Mouse (Mus musculus) brain, adult 2 months (tissue): ENCODE data around the gene Bax.

Experiments
- DNase-seq: peaks from one replicate; pipeline ENCODE4 v3.0.0; 2011; ENCODE audit warnings: low read depth, low spot score

Bax gene

DNA sequence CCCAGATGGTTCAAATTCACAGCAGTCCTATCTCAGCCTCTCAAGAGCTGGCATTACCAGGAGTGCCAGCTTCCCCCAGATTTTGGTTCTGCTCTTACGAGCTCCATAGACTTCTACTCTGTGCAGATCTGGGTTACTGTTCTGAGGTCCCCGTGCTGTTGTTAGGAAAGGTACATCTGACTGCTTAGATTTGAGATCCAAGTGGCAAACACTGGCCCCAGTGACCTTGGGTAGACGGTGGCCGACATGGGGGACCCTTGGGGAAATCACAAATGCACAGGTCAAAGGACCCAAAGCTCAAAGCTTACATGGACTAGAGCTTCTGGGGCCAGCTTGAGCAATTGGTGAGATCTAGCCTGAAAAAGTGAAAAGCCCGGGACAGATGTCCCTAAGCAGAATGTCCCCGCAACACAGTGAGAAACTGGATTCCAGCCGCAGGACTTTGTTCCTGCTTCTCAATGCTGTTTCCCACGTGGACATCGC, 9.9 kb downstream of the Bax start:
- DNase-seq: no peak

DNA sequence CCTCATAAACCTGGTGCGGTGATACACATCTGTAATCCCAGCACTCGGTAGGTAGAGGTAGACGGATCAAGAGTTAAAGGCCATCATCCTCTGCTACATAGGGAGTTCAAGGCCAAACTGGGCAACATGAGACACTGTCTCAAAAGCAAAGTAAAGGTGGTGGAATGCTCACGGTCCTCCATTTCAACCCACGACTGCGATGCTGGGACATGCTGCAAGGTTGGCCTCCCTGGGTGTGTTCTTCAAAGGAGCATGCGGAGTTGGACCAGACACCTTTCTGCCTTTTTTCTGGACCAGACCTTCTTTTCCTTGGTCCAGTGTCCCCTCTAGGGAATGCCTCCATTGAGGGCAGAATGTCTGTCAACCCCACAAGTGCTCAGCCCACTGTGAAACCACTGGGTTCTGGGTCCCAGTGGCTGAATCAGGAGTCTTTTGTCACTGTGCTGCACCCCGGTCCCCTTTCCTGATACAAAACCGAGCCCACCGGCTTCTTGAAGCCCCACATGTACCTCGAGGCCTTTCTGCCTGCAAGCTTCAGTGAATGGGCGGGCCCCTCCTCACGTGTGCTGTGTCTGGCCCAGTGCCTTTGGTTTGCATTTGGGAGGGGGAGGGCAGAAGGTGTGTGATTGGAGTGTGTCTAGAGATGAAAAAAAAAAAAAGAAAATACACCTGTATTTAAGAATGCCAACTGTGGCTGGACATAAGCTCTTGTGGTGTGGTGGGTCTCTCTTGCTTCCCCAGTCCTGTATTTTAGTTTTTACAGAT, 10.6 kb downstream of the Bax start:
- DNase-seq: no peak

DNA sequence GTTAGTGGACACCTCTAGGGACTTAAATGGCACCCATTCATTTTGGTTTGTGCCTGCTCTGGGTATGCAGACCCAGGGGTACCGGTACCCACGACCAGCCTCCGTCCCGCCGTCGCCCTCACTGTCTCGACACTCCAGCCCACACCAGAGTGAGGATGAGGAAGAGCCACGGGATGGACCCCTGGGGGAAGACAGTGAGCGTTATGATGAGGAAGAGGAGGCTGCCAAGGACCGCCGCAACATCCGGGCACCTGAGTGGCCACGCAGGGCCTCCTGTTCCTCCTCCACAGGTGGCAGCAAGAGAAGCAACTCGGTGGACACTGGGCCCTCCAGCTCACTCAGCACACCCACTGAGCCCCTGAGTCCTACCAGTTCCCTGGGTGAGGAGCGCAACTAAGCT, 11.7 kb downstream of the Bax start:
- no peak for DNase-seq

DNA sequence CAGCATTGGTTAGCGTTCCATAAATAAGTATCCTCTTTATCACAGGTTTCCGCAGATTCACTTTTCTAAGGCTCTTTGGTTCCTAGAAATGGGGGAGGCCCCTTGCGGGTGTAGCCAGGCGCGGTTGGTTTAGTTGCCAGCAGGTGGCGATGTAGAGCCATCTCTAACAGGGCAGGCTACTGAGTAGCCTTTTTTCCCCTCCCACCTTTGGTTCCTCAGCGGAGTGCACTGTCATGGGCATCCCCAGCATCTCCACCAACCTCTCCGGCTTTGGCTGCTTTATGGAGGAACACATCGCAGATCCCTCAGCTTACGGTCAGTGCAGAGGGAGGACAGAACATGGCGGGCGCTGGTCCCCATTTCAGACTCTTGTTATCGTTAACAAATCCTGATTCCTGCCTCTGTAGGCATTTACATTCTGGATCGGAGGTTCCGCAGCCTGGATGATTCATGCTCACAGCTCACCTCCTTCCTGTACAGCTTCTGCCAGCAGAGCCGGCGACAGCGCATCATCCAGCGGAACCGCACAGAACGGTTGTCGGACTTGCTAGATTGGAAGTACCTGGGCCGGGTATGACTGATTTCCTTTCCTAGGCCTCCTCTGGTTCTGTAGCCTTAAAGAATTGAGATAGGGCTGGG, 15.2 kb downstream of the Bax start:
- peak; percentile 93 for DNase-seq

DNA sequence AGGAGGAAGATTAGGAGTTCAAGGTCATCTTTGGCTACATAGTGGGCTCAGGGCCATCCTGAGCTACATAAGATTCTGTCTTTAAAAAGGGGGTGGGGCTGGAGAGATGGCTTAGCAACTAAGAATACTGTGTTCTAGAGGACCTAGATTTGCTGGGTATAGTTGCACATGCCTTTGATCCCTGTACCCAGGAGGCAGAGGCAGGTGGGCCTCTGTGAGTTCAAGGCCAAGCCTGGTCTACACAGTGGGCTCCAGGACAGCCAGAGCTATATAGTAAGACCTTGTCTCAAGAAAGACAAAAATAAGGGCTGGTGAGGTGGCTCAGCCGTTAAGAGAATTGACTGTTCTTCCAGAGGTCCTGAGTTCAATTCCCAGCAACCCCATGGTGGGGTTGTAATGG, 16.7 kb downstream of the Bax start:
- DNase-seq: no peak

DNA sequence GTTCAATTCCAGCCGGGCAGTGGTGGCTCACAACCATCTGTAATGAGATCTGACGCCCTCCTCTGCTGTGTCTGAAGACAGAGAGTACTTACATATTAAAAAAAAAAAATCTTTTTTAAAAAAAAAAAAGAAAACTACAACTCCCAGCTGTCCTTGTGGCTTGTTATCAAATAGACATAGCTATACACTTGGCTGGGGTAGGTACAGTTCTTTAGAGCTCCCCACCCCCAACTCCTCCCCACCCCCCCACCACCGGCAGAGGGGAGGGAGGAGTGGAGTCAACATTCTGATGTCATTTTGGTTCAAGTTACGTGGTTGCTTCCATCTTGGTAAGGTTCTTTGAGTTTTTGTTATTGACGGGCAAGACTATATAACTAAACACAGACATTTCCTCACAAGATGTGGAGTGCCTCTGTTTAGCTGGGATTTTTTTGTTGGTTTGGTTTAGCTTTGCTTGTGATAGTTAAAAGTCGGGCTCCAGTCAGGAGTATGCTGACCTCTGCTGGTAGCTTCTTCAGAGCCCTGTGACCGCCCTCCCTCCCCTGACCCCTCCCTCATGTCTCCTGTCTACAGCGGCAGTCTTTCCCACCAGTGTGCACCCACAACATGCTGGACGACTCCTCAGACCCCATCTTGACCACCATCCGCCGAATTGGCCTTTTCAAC, 19.2 kb downstream of the Bax start:
- peak; percentile 66 for DNase-seq

DNA sequence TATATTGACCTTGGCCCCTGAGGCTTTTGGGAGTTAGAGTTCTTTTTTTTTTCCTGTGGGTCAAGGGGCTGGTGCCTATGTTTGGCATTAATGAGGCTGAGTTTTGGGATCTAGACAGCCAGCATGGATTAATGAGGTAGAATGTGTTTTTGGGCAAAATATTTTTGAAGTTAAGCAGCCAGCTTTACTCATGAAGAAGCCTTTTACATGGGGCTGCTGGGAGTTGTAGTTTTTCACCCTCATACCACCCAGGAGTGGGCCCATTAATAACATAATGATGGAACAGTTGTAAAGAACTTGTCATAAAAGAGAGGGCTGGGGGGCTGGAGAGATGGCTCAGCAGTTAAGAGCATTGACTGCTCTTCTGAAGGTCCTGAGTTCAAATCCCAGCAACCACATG, 20.1 kb downstream of the Bax start:
- DNase-seq: no peak

DNA sequence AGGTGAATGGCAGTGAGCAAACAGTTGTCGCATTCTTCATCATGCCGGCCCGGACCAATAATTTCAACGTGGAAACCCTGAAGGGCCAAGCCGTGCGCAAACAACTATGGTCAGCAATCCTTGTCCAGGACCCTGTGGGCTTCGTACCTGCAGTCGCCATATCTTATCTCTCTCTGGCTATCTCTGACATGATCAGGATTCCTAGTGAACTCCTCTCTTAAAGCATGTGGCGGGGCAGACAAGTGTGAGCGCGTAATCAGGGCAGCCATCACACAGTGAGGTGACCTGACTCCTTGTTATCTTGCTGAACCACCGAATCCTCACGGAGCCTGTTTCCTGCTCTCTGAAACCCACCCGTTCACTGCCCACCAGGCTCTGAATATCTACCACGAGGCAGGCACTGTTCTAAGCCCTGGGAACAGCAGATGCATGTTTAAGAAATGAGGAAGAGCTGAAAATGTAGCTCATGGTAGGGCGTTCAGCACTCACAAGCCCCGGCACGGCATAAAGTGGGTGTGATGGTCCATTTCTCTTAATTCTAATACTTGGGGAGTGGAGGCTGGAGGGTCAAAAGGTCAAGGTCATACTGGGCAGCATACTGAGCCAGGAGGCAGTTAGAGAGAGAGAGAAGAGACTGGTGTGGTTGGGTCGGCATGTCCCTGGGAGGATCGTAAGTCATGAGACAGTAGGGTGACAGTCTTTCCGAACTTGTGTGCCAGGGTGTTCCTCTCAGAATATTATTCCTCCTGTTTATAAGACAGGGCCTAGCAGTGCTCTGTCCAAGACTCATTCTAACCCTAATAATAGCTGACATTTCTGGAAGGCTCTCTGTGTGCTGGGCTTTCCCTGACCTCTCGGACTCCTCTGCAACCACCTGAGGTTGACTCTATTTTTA, 22.9 kb downstream of the Bax start:
- no peak for DNase-seq

DNA sequence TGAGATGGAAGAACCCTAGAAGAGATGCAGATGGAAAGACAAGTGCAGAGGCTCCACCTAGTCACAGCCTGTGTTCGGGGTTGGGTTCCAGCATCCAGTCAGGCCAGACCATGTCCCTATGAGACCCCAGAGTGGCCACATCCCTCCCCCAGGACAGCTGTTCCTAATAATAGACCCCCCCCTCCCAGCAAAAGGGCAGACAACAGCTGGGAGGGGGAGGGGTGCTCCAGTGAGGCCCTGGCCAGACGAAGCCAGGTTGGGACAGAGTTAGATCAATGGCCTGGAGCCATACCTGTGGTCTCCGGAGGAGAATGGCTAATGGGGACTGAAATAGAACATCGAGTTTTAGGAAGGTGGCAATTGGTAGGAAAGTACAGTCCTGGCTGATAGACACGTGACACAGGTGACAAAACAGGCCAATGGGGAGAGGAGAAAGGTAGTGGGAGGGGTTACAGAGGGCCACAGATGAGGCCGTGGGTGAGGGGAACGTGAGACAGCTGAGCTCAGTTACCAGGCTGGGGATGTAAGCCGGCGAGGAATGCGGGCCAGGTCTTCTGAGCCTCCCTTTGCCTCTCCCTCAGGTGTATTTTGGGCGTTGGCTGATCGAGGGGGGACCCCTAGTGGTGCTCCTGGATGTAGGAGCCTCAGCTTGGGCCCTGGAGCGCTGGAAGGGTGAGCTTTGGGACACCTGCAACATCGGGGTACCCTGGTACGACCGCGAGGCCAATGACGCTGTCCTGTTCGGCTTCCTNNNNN, 29.0 kb downstream of the Bax start, which contains the start of gene Ruvbl2:
TSS of gene Ruvbl2 (minus strand) at position 576 of the 756 bp plus-strand sequence.
- DNase-seq: peak; percentile 66

DNA sequence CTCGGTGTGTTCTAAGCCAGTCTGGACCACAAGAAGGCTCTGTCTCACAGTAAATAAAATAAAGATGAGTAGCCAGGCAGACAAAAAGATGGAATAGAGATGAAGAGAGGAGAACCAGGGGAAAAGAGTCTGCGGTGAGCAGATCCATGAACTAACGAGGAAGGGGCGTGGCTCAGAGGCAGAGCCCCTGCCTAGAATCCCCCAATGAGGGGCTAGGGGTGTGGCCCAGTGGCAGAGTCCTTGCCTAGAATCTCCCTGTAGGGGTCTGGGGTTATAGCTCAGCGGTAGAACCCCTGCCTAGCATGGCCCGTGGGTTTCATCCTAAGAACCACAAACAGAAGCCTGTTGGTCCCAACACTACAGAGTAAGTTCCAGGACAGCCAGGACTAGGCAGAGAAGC, 29.7 kb downstream of the Bax start:
- DNase-seq: no peak

DNA sequence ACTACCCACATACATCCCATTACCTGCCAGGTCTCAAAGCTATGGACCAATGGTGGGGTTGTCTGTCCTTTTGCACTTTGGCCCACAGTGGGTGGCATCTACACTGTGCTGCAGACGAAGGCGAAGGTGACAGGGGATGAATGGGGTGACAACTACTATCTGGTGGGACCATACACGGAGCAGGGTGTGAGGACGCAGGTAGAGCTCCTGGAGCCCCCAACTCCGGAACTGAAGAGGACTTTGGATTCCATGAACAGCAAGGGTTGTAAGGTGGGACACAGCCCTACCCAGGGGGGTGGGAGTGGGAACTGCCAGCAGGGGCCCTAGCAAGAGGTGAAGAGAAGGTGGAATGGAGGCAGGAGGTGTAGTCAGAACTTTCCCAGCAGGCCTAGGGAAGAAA, 30.3 kb downstream of the Bax start:
- no peak for DNase-seq

DNA sequence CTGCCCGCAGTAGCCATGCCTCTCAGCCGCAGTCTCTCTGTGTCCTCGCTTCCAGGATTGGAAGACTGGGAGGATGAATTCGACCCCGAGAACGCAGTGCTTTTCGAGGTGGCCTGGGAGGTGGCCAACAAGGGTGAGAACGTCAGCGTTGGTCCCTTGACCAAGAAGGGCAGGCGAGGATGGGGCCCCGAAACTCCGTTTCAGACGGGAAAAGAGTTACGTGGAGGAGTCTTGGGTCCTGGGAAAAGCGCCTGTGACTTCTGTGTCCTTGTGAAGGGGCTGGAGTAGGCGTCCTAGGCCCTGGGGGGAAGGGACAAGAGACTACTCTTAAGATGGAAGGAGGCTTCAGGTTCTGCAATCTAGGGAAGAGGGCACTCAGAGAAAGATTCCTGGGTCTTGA, 31.7 kb downstream of the Bax start:
- DNase-seq: peak; percentile 33

DNA sequence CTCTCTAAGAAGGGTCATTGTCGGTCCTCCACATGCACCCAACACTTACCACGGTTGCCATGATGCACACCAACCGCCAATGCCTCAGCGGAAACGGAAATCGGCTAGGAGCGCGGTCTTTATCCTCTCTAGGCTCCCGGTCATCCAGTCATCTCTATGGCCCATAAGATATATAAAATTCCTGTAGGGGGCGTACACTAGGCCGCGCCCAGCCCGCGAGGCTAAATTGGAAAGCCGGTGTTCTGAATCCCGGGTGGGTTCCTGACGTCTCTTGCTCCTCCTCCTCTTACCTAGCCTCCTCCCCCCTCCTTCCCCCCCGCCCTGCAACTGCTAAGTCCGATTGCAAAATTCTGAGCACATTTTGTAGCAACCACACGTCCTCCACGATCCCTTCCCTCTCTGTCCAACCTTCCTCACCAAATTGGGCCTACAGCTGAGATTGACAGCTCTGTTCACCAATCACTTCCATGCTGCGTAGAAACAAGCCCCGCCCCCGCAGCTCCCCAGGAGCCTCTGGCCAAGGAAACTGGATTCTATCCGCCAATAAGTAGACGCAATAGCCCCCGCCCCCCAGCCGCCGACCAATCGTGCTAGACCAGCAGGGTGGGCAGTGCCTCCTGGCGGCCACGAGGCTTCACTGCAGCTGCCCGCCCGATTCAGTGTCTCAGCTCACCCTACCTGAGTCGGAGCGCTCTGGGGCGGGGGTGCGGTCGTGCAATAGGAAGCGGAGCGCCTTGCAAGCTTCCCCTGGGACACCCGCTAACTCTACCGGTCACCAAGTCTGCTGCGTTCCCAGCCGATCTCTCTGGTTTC, 32.3 kb downstream of the Bax start, which contains the start of gene Gys1:
TSS of gene Gys1 (plus strand) at position 642 of the 813 bp plus-strand sequence.
- DNase-seq: peak; percentile 100

DNA sequence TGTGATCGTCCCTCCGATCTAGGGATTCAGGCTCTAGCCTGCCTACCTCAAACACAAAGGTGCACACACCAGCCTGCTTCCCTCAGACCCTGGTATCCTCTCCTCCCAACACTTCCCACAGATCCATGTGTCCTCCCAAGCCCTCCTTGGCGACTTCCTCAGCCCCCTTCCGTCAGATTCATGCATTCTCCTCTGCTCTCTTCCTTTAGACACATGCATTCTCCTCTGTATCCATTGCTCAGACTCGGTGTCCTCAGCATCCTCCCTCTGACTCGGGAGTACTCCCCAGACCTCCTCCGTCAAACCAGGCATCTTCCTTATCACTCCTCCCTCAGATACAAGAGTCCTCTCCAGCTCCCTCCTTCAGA, 32.9 kb downstream of the Bax start:
- no peak for DNase-seq

DNA sequence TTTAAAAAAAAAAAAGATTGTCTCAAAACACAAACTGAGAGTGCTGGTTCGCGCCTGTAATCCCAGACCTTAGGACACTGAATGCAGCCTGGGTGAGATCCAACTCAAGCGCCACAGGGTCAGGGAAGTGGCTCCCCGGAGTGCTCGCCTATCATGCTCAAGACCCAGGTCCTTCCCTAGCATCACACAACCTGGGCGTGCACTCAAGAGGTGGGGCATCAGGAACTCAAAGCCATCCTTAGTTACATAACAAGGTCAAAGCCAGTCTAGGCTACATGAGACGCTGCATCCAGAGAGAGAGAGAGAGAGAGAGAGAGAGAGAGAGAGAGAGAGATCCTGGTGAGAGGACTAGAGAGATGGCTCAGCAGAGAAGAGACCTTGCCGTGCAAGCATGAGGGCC, 40.1 kb downstream of the Bax start:
- DNase-seq: no peak

DNA sequence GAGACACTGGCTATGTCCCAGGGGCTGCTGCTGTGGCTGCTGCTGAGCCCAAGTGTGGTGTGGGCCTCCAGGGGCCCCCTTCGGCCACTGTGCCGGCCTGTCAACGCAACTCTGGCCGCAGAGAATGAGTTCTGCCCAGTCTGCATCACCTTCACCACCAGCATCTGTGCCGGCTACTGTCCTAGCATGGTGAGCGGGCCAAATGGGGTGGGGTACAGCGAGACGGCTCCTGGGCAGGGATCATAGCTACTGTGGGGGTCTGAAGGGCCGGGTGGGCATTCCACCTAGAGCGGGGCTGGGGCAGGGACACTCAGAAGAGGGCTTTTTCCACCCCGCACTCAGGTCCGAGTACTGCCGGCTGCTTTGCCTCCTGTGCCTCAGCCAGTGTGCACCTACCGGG, 45.5 kb downstream of the Bax start:
- no peak for DNase-seq

DNA sequence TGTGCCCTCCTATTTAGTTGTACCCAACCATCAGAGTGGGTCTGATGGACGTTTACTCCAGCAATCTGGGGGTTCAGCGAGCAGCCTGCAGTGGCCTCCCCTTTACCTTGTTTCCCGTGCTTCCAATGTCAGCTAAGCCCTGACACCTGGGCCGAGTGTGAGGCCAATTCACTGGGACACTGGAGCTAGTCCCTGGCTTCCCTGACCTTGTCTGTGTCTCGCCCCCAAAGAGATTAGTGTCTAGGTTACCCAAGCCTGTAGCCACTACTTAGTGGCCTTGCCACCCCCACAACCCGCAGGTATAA, 46.1 kb downstream of the Bax start, which contains the start of gene Lhb:
TSS of gene Lhb (plus strand) at position 206 of the 305 bp plus-strand sequence.
- DNase-seq: no peak

DNA sequence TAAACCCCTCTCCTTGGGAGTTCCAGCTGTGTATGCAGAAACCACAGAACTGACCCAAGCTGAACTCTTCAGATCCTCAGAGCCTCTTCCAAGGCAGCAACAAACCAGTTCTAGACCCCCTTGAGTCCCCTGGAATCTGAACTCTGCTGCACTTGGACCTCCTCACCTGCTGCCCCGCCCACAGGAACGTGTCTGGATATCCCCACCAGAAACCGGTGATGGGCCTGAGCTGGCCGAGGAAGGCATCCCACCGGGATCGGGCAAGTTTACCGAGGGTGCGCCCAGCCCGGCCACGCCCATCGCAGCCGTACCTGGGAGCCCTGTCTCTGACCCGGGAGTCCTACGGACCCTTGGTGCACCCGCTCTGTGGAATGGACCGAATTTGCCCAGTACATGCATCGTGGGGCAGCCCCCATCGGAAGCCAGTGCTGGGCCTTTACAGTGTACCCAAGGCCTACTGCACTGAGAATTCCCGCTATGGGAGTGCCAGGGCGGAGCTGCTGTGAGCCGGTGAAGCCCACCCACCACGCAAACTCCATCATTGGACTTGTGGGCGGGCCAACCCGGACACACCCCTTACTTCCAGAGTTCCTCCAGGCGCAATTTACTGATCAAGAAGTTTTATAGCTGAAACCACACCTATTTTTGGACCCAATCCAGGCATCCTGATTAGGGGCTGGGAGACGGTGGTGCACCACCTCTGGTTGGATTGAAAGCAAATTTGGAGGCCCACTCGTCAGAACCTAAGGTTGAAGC, 46.7 kb downstream of the Bax start:
- DNase-seq: no peak

DNA sequence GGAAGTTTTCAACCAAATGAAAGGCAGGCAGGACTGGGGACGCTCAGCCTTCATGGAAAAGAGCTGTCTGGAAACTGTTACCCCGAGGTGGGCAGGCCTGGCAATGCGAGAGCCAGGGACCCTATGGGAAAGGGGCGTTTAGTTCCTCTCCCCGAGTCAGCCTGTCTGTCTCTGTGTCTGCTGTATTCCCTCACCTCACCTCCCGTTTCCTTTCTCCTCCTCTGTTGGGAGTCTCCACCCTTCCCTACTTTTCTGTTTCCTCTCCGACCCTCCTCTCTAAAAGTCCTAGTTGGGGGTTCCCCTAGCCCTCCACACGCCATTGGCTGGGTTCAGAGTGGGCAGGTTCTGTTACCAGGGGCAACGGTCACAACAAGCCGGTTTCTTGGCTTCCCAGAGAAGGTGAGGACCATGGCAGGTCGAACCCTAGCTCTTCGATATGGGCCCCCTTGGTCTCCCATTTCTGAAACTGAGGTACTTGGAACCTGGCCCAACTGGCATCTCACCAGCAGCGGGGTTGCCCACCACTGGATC, 48.7 kb downstream of the Bax start:
- no peak for DNase-seq
